Mouse (Mus musculus) embryonic facial prominence, embryonic 12.5 days (tissue): ENCODE data around the gene Cd2bp2. TPM values are rescaled to one million over a fixed set of nuclear protein-coding genes. Genes with fewer than 3 reads are reported as not detected.

Experiments
- ATAC-seq: fragments of 200-750 bp; cut with Nextera tagmentation; 2 replicates; pipeline ENCODE4 v1.8.0; 2017; ENCODE audit not compliant: insufficient number of reproducible peaks, insufficient read depth, low FRiP score, low TSS enrichment
- H3K27ac ChIP-seq: fragments of 300-500 bp; sonication (generic); 2 replicates; pipeline ENCODE4 v1.5.1; 2016; ENCODE audit warnings: mild to moderate bottlenecking
- H3K27me3 ChIP-seq: fragments of 300-500 bp; sonication (generic); 2 replicates; pipeline ENCODE4 v1.6.1; 2016; ENCODE audit warnings: mild to moderate bottlenecking, moderate library complexity
- H3K36me3 ChIP-seq: fragments of 300-500 bp; sonication (generic); 2 replicates; pipeline ENCODE4 v1.6.1; 2016; ENCODE audit warnings: mild to moderate bottlenecking
- H3K4me1 ChIP-seq: fragments of 300-500 bp; sonication (generic); 2 replicates; pipeline ENCODE4 v1.6.1; 2016
- H3K4me2 ChIP-seq: fragments of 300-500 bp; sonication (generic); replicated peaks from 2 replicates; pipeline ENCODE4 v1.6.1; 2016; ENCODE audit warnings: mild to moderate bottlenecking, moderate library complexity
- H3K4me3 ChIP-seq: fragments of 300-500 bp; sonication (generic); 2 replicates; pipeline ENCODE4 v1.5.1; 2016; ENCODE audit warnings: mild to moderate bottlenecking
- H3K9ac ChIP-seq: fragments of 300-500 bp; sonication (generic); 2 replicates; pipeline ENCODE4 v1.6.1; 2016; ENCODE audit warnings: mild to moderate bottlenecking, moderate library complexity
- H3K9me3 ChIP-seq: fragments of 300-500 bp; sonication (generic); 2 replicates; pipeline ENCODE4 v1.6.1; 2016; ENCODE audit warnings: mild to moderate bottlenecking, moderate library complexity
- WGBS: fragments of 180-500 bp; shearing (Covaris S2); methylation state at CpG from one replicate; pipeline ENCODE4 v1.1.7; 2016; 5-methylcytosine and 5-hydroxymethylcytosine counted together
- polyA plus RNA-seq: library from polyadenylated mRNA; unstranded; fragments of >200 nt; fragmentation: Nextera tagmentation; extraction: Ambion mirVana; gene quantifications from 2 replicates; pipeline ENCODE4 v1.2.1, GENCODE M21; 2016

The Cd2bp2 gene
- polyA plus RNA-seq = 73.7 and 82.5 TPM in 2 replicates

DNA sequence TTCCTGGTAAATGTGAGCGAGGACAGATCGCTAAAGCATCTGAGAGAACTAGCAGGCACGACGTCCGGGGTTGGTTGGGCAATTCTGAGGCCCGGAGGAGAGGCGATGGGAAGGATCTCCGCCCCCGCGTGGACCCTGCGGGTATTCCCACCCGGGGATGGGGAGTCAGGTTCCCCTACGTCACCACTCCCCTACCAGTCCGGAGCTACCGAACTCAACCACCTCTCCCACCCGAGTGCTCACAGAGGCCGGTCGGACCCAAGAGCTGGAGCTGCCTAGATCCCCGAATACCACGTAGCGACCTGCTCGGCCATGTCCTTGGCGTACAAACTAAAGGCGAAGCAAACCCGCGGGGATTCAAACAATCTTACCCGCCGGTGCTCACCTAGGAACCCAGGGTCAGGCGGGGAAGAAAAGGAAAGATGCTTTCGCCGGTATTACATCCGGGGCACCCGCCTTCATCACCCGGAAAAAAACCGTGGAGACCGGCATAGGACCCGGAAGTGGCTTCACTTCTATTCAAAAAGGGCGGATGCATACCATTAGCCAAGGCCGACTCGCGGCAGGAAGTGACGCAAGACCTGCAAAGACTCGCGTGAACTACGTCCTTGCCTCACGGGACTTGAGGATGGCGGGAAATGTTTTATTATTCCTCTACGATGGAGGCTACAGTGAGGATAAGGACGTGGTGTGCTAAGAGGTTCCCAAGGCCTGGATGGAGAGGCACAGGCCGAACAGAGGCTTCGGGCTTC lies at the start of gene Cd2bp2:
TSS of gene Cd2bp2 (minus strand) at position 507 of the 752 bp plus-strand sequence.
- under 1% methylated on average over 51 of the region's 51 CpGs for WGBS
- Histone ChIP-seq H3K4me3 (peak within 1 kb of the TSS; percentile 61), H3K4me2 (peak within 1 kb of the TSS; percentile 87), H3K27ac (peak within 1 kb of the TSS; percentile 91), H3K9ac (peak within 1 kb of the TSS; percentile 77), H3K9me3 (no peaks in the 10 kb centered on the region), H3K36me3 (peaks cover 77% of the 10 kb centered on the region), H3K4me1 (peaks cover 23% of the 10 kb centered on the region), H3K27me3 (no peaks in the 10 kb centered on the region)
- peak; percentile 92 for ATAC-seq

GRCm38 (mm10) chr7:127244658-127245510 lies 49.0 kb upstream of the Cd2bp2 start:
- H3K36me3 ChIP-seq = peaks cover 30% of the 10 kb centered on the region
- H3K9ac ChIP-seq = peak overlapping the region; percentile 91
- 9% methylated on average over 33 of the region's 33 CpGs for WGBS
- peak overlapping the region; percentile 83 for H3K4me2 ChIP-seq
- H3K27ac ChIP-seq = peak overlapping the region; percentile 94
- H3K4me3 ChIP-seq = peak overlapping the region; percentile 87
- H3K4me1 ChIP-seq = peaks cover 24% of the 10 kb centered on the region
- no peaks in the 10 kb centered on the region for H3K9me3 ChIP-seq
- no peaks in the 10 kb centered on the region for H3K27me3 ChIP-seq
- peak; percentile 78 for ATAC-seq

DNA sequence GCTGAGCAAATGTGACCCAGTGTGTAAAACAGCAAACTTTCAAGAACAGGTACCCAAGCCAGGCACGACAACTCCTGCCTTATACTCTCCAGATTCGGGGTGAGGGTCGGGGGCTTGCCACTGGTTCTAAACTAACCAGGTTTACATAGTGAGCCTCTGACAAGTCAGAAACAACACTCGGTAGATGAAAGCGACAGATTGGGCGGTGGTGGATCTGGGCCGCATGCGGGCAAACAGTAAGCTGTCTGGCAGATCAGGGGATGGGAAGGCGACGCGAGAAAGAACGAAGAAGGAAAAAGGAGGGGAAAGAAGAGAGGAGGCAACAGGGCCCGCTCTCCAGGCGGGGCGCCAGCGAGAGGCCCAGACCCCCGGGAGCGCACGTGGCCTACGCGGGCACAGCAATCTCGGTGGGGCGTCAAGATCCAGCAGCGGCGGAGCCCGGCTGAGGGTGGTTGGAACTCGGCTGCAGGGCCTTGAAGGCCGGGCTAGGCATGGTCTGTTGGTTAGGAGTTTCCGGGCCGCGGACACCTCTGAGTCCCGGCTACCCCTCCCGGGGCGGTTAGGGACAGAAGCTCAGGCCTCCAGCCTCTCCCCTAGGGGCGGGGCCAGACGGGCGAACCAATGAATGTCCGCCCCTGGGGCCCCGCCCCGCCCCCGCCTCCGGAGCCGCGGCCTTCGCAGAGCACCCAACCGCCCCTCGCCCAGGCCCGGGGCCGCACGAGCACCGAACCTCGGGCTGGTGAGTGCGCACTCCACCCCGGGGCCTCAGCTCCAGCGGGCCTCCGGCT lies 48.2 kb upstream of the Cd2bp2 start, which contains the start of gene Zfp771:
TSS of gene Zfp771 (plus strand) at position 405 of the 788 bp plus-strand sequence.
- H3K4me1 ChIP-seq = peaks cover 24% of the 10 kb centered on the region
- WGBS = under 1% methylated on average over 53 of the region's 56 CpGs
- H3K36me3 ChIP-seq = peaks cover 26% of the 10 kb centered on the region
- peak within 1 kb of the TSS; percentile 87 for H3K4me3 ChIP-seq
- peak within 1 kb of the TSS; percentile 83 for H3K4me2 ChIP-seq
- peak within 1 kb of the TSS; percentile 94 for H3K27ac ChIP-seq
- no peaks in the 10 kb centered on the region for H3K27me3 ChIP-seq
- no peaks in the 10 kb centered on the region for H3K9me3 ChIP-seq
- ATAC-seq = peak; percentile 97
- peak within 1 kb of the TSS; percentile 91 for H3K9ac ChIP-seq

DNA sequence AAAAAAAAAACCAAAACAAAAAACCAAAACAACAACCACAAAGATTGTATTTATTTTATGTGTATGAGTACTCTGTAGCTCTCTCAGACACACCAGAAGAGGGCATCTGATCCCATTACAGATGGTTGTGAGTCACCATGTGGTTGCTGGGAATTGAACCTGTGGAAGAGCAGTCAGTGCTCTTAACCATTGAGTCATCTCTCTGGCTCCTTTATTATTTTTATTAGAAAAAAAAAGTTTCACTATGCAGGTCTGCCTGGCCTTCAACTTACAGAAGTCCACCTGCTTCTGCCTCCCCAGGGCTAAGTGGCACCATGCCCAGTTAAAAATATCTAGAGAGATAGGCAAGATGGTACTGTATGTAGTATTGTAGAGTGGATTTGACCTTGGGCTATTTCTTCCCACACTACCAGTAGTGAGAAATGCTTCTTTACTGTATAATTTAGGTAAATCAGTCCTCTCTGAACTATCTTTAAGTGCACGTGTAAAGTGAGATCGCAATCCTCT lies 47.6 kb upstream of the Cd2bp2 start:
- Histone ChIP-seq H3K9ac (peak overlapping the region; percentile 91), H3K4me3 (peak overlapping the region; percentile 87), H3K9me3 (no peaks in the 10 kb centered on the region), H3K4me1 (peaks cover 24% of the 10 kb centered on the region), H3K27me3 (no peaks in the 10 kb centered on the region), H3K27ac (peak overlapping the region; percentile 94), H3K4me2 (peak overlapping the region; percentile 83), H3K36me3 (peaks cover 29% of the 10 kb centered on the region)
- WGBS = 37% methylated on average over 2 of the region's 2 CpGs
- ATAC-seq = no peak

- 96% methylated on average over 2 of the region's 2 CpGs for WGBS
- H3K9ac ChIP-seq = no peak overlapping the region
- no peak for ATAC-seq
- no peaks in the 10 kb centered on the region for H3K9me3 ChIP-seq
- H3K4me2 ChIP-seq = peak overlapping the region; percentile 72
- no peak overlapping the region for H3K4me3 ChIP-seq
- peaks cover 62% of the 10 kb centered on the region for H3K36me3 ChIP-seq
- no peaks in the 10 kb centered on the region for H3K27me3 ChIP-seq
- no peak overlapping the region for H3K27ac ChIP-seq
- peaks cover 24% of the 10 kb centered on the region for H3K4me1 ChIP-seq
Observed at GRCm38 (mm10) chr7:127234777-127235176, 38.9 kb upstream of the Cd2bp2 start.

DNA sequence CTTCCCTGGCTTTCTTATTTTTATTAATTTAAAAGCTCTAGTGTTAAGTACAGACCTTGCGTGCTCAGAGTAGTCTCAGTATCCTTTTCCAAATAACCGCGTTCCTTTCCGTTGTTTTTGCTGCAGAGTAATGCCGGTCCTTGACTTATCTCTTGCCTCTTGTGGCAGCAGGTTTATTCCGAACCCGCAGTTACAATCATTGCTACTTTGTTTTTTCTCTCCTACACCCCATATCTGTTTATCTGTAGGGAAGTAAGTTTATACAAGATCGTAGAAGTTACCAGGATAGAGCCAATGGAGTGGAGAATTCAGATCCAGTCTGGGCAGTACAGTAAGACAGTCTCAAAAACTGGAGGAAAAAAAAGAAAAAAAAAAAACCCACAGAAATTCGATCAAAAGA lies 37.9 kb upstream of the Cd2bp2 start:
- Histone ChIP-seq H3K36me3 (peaks cover 65% of the 10 kb centered on the region), H3K4me1 (peaks cover 24% of the 10 kb centered on the region), H3K4me2 (peak overlapping the region; percentile 72), H3K4me3 (peak overlapping the region; percentile 92), H3K27ac (peak overlapping the region; percentile 98; the same call in 1 of the 2 replicates), H3K9me3 (no peaks in the 10 kb centered on the region), H3K9ac (peak overlapping the region; percentile 96), H3K27me3 (no peaks in the 10 kb centered on the region)
- ATAC-seq = no peak
- WGBS = 7% methylated on average over 9 of the region's 9 CpGs

- H3K4me1 ChIP-seq = peaks cover 24% of the 10 kb centered on the region
- no peaks in the 10 kb centered on the region for H3K27me3 ChIP-seq
- ATAC-seq = peak; percentile 41
- peak overlapping the region; percentile 98 for H3K27ac ChIP-seq
- peak overlapping the region; percentile 72 for H3K4me2 ChIP-seq
- H3K9me3 ChIP-seq = no peaks in the 10 kb centered on the region
- H3K36me3 ChIP-seq = peaks cover 61% of the 10 kb centered on the region
- peak overlapping the region; percentile 92 for H3K4me3 ChIP-seq
- H3K9ac ChIP-seq = peak overlapping the region; percentile 96
- WGBS = under 1% methylated on average over 27 of the region's 27 CpGs
Observed at GRCm38 (mm10) chr7:127233368-127233749, 37.5 kb upstream of the Cd2bp2 start.

GRCm38 (mm10) chr7:127232622-127233367 lies 36.9 kb upstream of the Cd2bp2 start, which contains the start of the genes Zfp553 and Sept1:
Gene Zfp553, plus strand, starts transcription at chr7:127233061.
Gene Sept1, minus strand, starts transcription at chr7:127233130.
- peak within 1 kb of the TSS; percentile 96 for H3K9ac ChIP-seq
- H3K4me2 ChIP-seq = peak within 1 kb of the TSS; percentile 72
- peaks cover 24% of the 10 kb centered on the region for H3K4me1 ChIP-seq
- peak within 1 kb of the TSS; percentile 98 for H3K27ac ChIP-seq
- WGBS = under 1% methylated on average over 64 of the region's 64 CpGs
- H3K9me3 ChIP-seq = no peaks in the 10 kb centered on the region
- peak within 1 kb of the TSS; percentile 92 for H3K4me3 ChIP-seq
- ATAC-seq = peak; percentile 81
- H3K36me3 ChIP-seq = peaks cover 57% of the 10 kb centered on the region
- H3K27me3 ChIP-seq = no peaks in the 10 kb centered on the region

- Histone ChIP-seq H3K36me3 (peaks cover 50% of the 10 kb centered on the region), H3K4me1 (peaks cover 24% of the 10 kb centered on the region), H3K4me3 (peak overlapping the region; percentile 92), H3K9me3 (no peaks in the 10 kb centered on the region), H3K27me3 (no peaks in the 10 kb centered on the region), H3K27ac (peak overlapping the region; percentile 98), H3K4me2 (peak overlapping the region; percentile 72), H3K9ac (peak overlapping the region; percentile 96)
- no peak for ATAC-seq
- WGBS = 9% methylated on average over 20 of the region's 20 CpGs
Observed at GRCm38 (mm10) chr7:127231826-127232621, 36.2 kb upstream of the Cd2bp2 start.

DNA sequence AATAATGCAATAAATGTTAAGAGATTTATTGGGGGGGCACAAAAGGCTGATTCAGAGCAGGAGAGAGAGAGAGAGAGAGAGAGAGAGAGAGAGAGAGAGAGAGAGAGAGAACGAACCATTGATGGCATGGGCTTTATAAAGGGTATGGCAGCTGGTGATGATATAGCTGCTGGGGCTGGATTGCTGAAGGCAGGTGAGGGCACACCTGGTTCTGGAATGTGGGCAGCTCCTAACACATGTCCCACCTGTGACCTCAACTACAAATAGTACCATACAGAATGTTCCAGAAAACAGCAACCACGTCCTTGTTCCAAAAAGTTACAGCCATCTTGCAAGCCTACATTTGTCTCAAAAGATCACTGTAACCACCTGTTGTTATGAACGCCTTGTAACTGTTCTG lies 35.5 kb upstream of the Cd2bp2 start:
- peaks cover 24% of the 10 kb centered on the region for H3K4me1 ChIP-seq
- peak overlapping the region; percentile 92 for H3K4me3 ChIP-seq
- WGBS = 76% methylated on average over 3 of the region's 3 CpGs
- no peak for ATAC-seq
- H3K27ac ChIP-seq = 0 out of 2 replicates have a peak overlapping the region, but pooled peaks have one; percentile 98
- H3K36me3 ChIP-seq = peaks cover 43% of the 10 kb centered on the region
- peak overlapping the region; percentile 96; the same call in 1 of the 2 replicates for H3K9ac ChIP-seq
- no peaks in the 10 kb centered on the region for H3K9me3 ChIP-seq
- peak overlapping the region; percentile 72 for H3K4me2 ChIP-seq
- H3K27me3 ChIP-seq = no peaks in the 10 kb centered on the region
